Comparison of ENCODE assay signal across 15 mouse cellular contexts in genomic region chr5:63953401-63954032, GRCm38 (mm10). TPM values are rescaled to one million over a fixed set of nuclear protein-coding genes. Genes with fewer than 3 reads are reported as not detected.
DNase-seq lines count a peak whose midpoint lies in the region; ATAC-seq and TF ChIP-seq lines count a peak whose summit lies in the region.
"Had no signal": no experiment of that assay in that cellular context is flagged by ENCODE, and none has a peak within 500 bp of the region (broad histone marks: within the 10 kb centered on the region; RNA-seq: fewer than 3 reads in every experiment).

No protein-coding gene starts in this region.

- H3K9ac ChIP-seq in lung, postnatal 0 days (replicated peaks; ENCODE audit: low read depth) = no peak overlapping the region
- H3K9ac ChIP-seq: hindbrain, embryonic 15.5 days had no signal

- H3K4me3 ChIP-seq in lung, postnatal 0 days (ENCODE audit: low read depth, low read length) = no peak overlapping the region
- H3K4me3 ChIP-seq: hindbrain, embryonic 15.5 days had no signal

- H3K4me2 ChIP-seq in lung, postnatal 0 days (replicated peaks; ENCODE audit: low read depth, low read length) = no peak overlapping the region
- H3K4me2 ChIP-seq: hindbrain, embryonic 15.5 days; midbrain, embryonic 11.5 days had no signal

- H3K36me3 ChIP-seq in lung, postnatal 0 days (ENCODE audit: insufficient read depth, low read length) = no peaks in the 10 kb centered on the region
- H3K36me3 ChIP-seq: hindbrain, embryonic 15.5 days had no signal

- TF ChIP-seq CTCF in lung, postnatal 0 days (IDR thresholded peaks at IDR 0.05) = no peak

- no peaks in the 10 kb centered on the region for H3K9me3 ChIP-seq in lung, postnatal 0 days (ENCODE audit: low read length)
- H3K9me3 ChIP-seq: hindbrain, embryonic 15.5 days had no signal

- no peaks in the 10 kb centered on the region for H3K27me3 ChIP-seq in lung, postnatal 0 days (replicated peaks; ENCODE audit: insufficient read depth, low read length)
- H3K27me3 ChIP-seq: hindbrain, embryonic 15.5 days had no signal

- DNase-seq in frontal cortex, postnatal 14 days (ENCODE audit: low spot score in 2 of 2) = no peak
- peak; percentile 5 for DNase-seq in lung, postnatal 0 days (ENCODE audit: low spot score)
- no peak for DNase-seq in lung, adult 18-20 months
- peak; percentile 81 for DNase-seq in NIH3T3 (ENCODE audit: low read depth)
- DNase-seq in fibroblast of lung, adult 2 months (ENCODE audit: low read depth) = peak; percentile 95
- DNase-seq in spleen, postnatal 4 days (ENCODE audit: low spot score in 2 of 2) = no peak
- DNase-seq: cerebellum, postnatal 10 days; heart, adult 18-20 months; kidney, postnatal 14 days; layer of hippocampus, postnatal 36 days; thymus, adult 18-20 months had no signal

- peak; percentile 66 for ATAC-seq in frontal cortex, adult (ENCODE audit: low TSS enrichment)
- peak; percentile 34 for ATAC-seq in lung, postnatal 0 days
- ATAC-seq in erythroblast, adult 5-6 weeks (replicated peaks; ENCODE audit: low FRiP score, poor library complexity, severe bottlenecking) = no peak

- WGBS in lung, postnatal 0 days = 74% methylated on average over 15 of the region's 15 CpGs

- H3K4me1 ChIP-seq in lung, postnatal 0 days (ENCODE audit: insufficient read depth, low read depth, low read length) = 0 out of 2 replicates have a peak, but pooled peaks cover 5% of the 10 kb centered on the region
- H3K4me1 ChIP-seq: hindbrain, embryonic 15.5 days had no signal

- TF ChIP-seq EP300 in lung, postnatal 0 days (IDR thresholded peaks at IDR 0.05) = no peak

- H3K27ac ChIP-seq in lung, postnatal 0 days (ENCODE audit: low read length) = no peak overlapping the region
- H3K27ac ChIP-seq: hindbrain, embryonic 15.5 days had no signal

RNA-seq across cellular contexts. Expression of gene Rell1, which starts 15.2 kb away (rescaled TPM):
- polyA plus RNA-seq in lung, postnatal 0 days (2015; fragmentation: Nextera tagmentation; extraction: Ambion mirVana) = 27.0 and 29.0 TPM in 2 replicates
- total RNA-seq in erythroblast, adult 5-6 weeks (2015; ENCODE audit: low replicate concordance) = 7.1 and 36.1 TPM in 2 replicates
- total RNA-seq in erythroblast, adult 5-6 weeks (2017; ENCODE audit: low replicate concordance) = 10.9 and 19.7 TPM in 2 replicates

Comparison
In these comparisons a context has a peak if more than half of its experiments do, and no peak if none do; other contexts are left out.
1. DNase-seq: peak in lung, postnatal 0 days (single experiment), NIH3T3 (single experiment) and fibroblast of lung, adult 2 months (single experiment); none in frontal cortex, postnatal 14 days (0 of 2), lung, adult 18-20 months (0 of 2) and spleen, postnatal 4 days (0 of 2).